Mouse (Mus musculus): ENCODE results near the gene Tjp1. TPM values are rescaled to one million over a fixed set of nuclear protein-coding genes. Genes with fewer than 3 reads are reported as not detected.

Gene Tjp1
- polyA plus RNA-seq, 1 experiment from 2014 or later: 21.9 TPM

DNA sequence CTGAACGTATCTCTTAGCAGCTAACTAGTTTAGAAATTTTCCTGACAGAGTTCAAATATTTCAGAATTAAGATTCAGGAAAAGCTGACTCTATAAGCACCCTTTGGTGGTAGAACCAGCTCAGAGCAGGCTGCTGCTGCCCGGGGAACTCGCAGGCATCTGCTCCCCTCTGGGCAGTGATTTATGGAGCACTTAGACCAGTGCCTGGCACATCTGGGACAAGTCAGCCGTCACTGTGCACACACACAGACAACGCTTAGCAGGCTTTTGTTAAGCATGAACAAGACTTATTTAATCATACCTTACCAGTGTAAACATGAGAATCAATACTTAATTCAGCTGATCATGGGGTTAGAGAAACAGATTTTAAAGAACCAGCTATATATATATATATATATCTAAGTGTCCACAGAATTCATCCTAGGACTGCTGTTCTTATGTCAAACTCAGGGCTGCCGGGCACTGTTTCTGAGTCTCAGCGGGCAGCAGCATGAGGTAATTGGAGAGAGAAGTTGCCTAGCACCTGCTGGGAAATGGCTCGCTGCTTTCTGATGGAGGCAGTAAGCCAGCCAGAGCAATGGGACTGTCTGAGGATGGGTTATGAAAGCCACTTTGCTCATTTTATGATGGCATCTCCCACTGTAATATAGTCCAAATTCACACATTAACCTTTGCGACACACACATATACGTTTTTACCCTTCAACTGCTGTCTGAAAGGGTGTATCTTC, 14.0 kb downstream of the Tjp1 start:
- ATAC-seq (replicated peaks): no peak
- WGBS: 51% methylated on average over 10 of the region's 10 CpGs
- Histone ChIP-seq H3K4me3 (no peak overlapping the region), H3K27ac (replicated peaks) (no peak overlapping the region), H3K4me1 (peaks cover 10% of the 10 kb centered on the region; the same call in 1 of the 2 replicates), H3K27me3 (no peaks in the 10 kb centered on the region), H3K4me2 (replicated peaks) (no peak overlapping the region), H3K9ac (replicated peaks) (no peak overlapping the region), H3K9me3 (no peaks in the 10 kb centered on the region), H3K36me3 (no peaks in the 10 kb centered on the region; the same call in 1 of the 2 replicates)

GRCm38 (mm10) chr7:65509357-65509756, 18.2 kb downstream of the Tjp1 start:
- 29% methylated on average over 3 of the region's 3 CpGs for WGBS

DNA sequence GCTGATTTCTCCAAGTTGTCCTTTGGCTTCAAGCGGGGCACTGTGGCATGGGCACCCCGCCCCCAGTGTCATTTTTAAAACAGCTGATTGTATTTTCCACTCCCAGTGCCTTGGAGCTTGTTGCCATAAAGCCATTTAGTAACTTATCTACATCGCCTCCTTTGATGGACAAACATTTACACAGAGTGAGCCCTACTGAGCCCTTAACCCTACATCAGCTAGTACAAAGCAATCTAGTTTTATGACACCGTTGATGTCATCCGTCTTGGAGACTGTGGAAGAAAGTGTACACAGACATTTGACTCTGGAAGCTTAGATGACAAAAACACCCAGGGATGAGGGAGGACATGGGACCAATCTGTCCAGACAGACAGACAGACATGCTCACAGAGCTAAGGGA, 20.2 kb downstream of the Tjp1 start:
- no peak overlapping the region for H3K9ac ChIP-seq (replicated peaks)
- no peaks in the 10 kb centered on the region; the same call in 1 of the 2 replicates for H3K36me3 ChIP-seq
- H3K4me1 ChIP-seq: no peaks in the 10 kb centered on the region
- ATAC-seq (replicated peaks): no peak
- 92% methylated on average over 5 of the region's 5 CpGs for WGBS
- H3K4me3 ChIP-seq: no peak overlapping the region
- no peaks in the 10 kb centered on the region for H3K9me3 ChIP-seq
- no peaks in the 10 kb centered on the region for H3K27me3 ChIP-seq
- no peak overlapping the region for H3K27ac ChIP-seq (replicated peaks)
- no peak overlapping the region for H3K4me2 ChIP-seq (replicated peaks)

More at GRCm38 (mm10) chr7:65509357-65509756, 18.2 kb downstream of the Tjp1 start:
- Histone ChIP-seq H3K27ac (replicated peaks) (no peak overlapping the region), H3K4me3 (no peak overlapping the region), H3K9me3 (no peaks in the 10 kb centered on the region), H3K4me1 (0 out of 2 replicates have a peak, but pooled peaks cover 2% of the 10 kb centered on the region), H3K4me2 (replicated peaks) (no peak overlapping the region), H3K9ac (replicated peaks) (no peak overlapping the region), H3K36me3 (no peaks in the 10 kb centered on the region; the same call in 1 of the 2 replicates), H3K27me3 (no peaks in the 10 kb centered on the region)
- no peak for ATAC-seq (replicated peaks)

DNA sequence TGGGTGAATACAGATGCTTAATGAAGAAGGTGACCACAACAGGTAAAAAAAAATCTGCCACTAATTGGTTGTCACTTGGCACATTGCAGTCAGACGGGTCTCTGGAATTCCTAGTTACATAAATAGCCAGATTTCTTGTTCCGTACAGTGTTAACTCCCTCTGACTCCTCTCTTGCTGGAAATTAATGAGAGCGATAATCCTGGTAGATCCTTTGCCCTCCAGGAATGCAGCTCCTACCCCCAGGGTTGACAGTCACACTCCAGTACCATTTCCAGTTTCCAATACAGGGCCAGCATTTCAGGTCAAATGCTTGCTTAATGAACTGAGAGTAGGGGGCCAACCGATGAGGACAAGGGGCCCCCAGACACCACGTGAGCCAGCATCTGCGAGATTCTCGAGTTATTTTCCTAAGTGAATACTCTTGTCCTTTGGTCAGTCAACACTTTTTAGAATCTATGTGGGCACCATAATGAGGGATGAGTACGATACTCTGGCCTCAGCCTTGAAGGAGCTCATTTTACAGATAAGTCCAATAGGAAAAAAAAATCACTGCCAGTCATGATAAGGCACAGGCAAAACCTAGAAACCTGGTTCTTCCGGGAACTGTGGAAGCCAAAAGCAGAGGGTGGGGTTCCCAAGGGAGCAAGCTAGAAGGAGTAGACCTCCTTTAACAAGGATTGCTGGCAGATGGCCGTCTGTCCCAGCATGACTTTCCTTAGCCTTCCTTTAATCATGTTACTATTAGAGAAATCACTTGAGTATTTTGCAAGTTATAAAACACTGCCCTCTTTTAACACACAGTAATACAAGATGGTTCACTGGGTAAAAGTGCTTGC, 24.9 kb downstream of the Tjp1 start:
- Histone ChIP-seq H3K27ac (replicated peaks) (no peak overlapping the region), H3K36me3 (no peaks in the 10 kb centered on the region), H3K27me3 (no peaks in the 10 kb centered on the region), H3K9ac (replicated peaks) (no peak overlapping the region), H3K9me3 (no peaks in the 10 kb centered on the region), H3K4me3 (no peak overlapping the region), H3K4me1 (no peaks in the 10 kb centered on the region), H3K4me2 (replicated peaks) (no peak overlapping the region)
- ATAC-seq (replicated peaks): no peak
- 66% methylated on average over 10 of the region's 10 CpGs for WGBS

DNA sequence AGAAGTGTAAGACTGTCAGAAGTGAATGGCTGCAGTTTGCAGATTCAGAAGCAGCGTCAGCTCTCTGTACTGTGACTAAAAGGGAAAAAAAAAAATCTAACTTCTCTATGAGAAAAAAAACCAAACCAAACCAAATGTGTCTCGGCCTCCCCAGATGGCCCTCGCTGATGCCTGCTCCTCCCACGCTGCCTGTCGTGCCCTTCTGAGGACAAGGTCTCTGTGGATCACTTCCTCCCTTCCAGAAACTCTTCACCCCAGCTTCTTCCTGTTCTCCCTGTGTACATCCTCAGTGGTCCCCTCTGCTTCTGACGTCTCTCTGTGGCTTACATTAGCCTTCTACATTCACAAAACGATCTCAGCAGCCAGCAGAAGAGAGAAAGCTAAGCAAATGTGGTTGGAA, 26.8 kb downstream of the Tjp1 start:
- Histone ChIP-seq H3K36me3 (no peaks in the 10 kb centered on the region), H3K27ac (replicated peaks) (no peak overlapping the region), H3K9me3 (no peaks in the 10 kb centered on the region), H3K27me3 (no peaks in the 10 kb centered on the region), H3K4me2 (replicated peaks) (no peak overlapping the region), H3K4me1 (no peaks in the 10 kb centered on the region), H3K9ac (replicated peaks) (no peak overlapping the region), H3K4me3 (no peak overlapping the region)
- WGBS: 78% methylated on average over 7 of the region's 7 CpGs
- no peak for ATAC-seq (replicated peaks)

DNA sequence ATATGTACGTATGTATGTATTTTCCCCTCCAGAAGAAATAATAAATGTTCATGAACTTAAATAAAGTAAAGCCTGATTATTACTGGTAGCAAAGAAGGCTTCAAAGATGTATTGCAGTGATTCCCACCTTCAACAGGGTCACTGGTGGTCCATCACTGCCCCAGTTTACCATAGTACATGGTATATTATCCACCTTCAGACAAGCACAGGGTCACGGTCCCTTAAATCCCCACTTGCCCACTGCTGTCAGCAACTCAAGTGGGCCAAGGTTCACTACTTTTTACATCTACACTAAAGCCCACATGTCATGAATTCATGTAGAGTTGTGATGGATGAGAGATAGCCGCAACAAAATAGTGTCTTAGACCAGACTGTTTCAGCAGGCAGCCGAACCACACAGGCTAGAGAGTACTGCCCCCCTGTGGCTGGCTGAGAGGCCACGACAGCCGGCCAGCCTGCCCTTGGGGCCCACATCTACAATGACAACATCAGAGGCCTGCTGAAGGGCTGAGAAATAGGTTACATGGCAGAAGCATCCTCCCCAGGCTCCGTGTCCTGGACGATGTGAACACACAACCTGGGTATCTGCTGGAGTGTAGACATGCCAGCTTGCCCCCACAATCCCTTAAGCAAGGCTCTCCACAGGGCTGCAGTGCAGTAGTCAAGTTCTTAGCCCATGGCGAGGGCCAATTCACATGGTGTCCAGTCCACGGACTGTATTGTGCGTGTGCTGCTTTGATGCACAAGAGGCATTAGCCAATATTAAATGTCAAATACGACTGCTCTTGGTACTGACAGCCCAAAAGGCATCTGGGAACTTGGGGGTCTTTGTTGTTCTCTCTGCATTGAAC, 29.6 kb downstream of the Tjp1 start:
- Histone ChIP-seq H3K36me3 (no peaks in the 10 kb centered on the region), H3K4me3 (no peak overlapping the region), H3K4me1 (no peaks in the 10 kb centered on the region), H3K27ac (replicated peaks) (no peak overlapping the region), H3K4me2 (replicated peaks) (no peak overlapping the region), H3K9me3 (no peaks in the 10 kb centered on the region), H3K9ac (replicated peaks) (no peak overlapping the region), H3K27me3 (no peaks in the 10 kb centered on the region)
- peak; percentile 55; the same call in 1 of the 2 replicates for ATAC-seq (replicated peaks)
- WGBS: 55% methylated on average over 12 of the region's 12 CpGs

DNA sequence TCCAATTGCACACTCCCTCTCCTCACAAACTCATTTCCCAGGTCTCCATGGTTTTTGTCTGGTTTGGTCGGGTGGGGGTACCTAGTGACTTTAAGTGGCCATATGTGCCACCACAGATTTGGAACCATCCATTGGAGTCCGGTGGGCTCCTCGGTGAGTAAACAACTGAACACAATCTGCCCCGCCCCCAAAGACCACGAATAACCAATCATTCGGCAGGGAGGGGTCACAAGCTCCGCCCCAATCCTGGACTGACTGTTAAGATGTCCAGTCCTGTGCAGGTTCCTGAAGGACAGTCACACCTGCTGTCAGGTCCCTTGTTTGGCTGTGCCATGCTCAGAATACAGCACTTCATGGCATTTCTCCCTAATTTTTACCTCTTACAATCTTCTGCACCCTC, 37.1 kb downstream of the Tjp1 start:
- 81% methylated on average over 7 of the region's 7 CpGs for WGBS

GRCm38 (mm10) chr7:65489742-65490141, 37.8 kb downstream of the Tjp1 start:
- H3K9me3 ChIP-seq: no peaks in the 10 kb centered on the region
- peaks cover 6% of the 10 kb centered on the region for H3K4me1 ChIP-seq
- no peak overlapping the region for H3K4me2 ChIP-seq (replicated peaks)
- H3K27me3 ChIP-seq: no peaks in the 10 kb centered on the region
- H3K4me3 ChIP-seq: no peak overlapping the region
- no peaks in the 10 kb centered on the region for H3K36me3 ChIP-seq
- no peak for ATAC-seq (replicated peaks)
- no peak overlapping the region for H3K9ac ChIP-seq (replicated peaks)
- 80% methylated on average over 9 of the region's 9 CpGs for WGBS
- no peak overlapping the region for H3K27ac ChIP-seq (replicated peaks)

More for the DNA sequence above, 37.1 kb downstream of the Tjp1 start:
- Histone ChIP-seq H3K9ac (replicated peaks) (no peak overlapping the region), H3K4me1 (peaks cover 6% of the 10 kb centered on the region), H3K36me3 (no peaks in the 10 kb centered on the region), H3K4me3 (no peak overlapping the region), H3K27ac (replicated peaks) (no peak overlapping the region), H3K4me2 (replicated peaks) (no peak overlapping the region), H3K9me3 (no peaks in the 10 kb centered on the region), H3K27me3 (no peaks in the 10 kb centered on the region)
- no peak for ATAC-seq (replicated peaks)

GRCm38 (mm10) chr7:65489195-65489594, 38.4 kb downstream of the Tjp1 start:
- WGBS: 91% methylated on average over 6 of the region's 6 CpGs
- H3K36me3 ChIP-seq: no peaks in the 10 kb centered on the region
- no peak overlapping the region for H3K27ac ChIP-seq (replicated peaks)
- no peak for ATAC-seq (replicated peaks)
- no peaks in the 10 kb centered on the region for H3K9me3 ChIP-seq
- peaks cover 6% of the 10 kb centered on the region for H3K4me1 ChIP-seq
- H3K4me3 ChIP-seq: no peak overlapping the region
- H3K9ac ChIP-seq (replicated peaks): no peak overlapping the region
- no peaks in the 10 kb centered on the region for H3K27me3 ChIP-seq
- no peak overlapping the region for H3K4me2 ChIP-seq (replicated peaks)

GRCm38 (mm10) chr7:65486259-65486681, 41.3 kb downstream of the Tjp1 start:
- H3K4me3 ChIP-seq: 0 out of 2 replicates have a peak overlapping the region, but pooled peaks have one; percentile 2
- ATAC-seq (replicated peaks): 0 out of 2 replicates have a peak, but pooled peaks have one; percentile 23

DNA sequence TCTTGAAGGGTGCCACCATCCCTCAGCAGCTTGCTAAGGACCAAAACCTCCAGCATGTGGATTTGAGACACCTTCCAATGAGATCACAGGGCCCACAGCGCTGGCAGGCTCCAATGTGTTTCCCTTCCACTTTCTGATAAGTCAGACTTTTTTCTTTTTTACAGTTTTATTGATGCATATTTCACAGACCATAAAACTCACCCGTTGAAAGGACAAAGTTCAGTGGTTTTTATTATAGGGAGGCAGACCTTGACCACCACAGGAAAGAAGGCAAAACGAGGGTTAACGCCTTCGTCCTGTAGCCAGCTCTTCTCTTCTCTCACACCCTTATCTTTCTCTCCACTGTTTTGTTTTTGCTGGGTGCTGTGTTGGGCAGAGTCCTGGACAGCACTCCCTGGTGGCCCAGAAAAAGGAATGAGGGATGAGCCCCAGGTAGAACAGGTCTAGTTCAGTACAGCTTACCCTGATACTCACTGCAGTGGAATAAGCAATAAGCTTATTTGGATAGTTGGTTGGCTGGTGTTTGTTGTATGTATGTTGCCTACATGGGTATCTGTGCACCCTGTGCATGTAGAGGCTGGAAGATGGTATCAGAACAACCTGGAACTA, 43.3 kb downstream of the Tjp1 start:
- 82% methylated on average over 5 of the region's 5 CpGs for WGBS
- Histone ChIP-seq H3K36me3 (no peaks in the 10 kb centered on the region), H3K27me3 (no peaks in the 10 kb centered on the region), H3K4me1 (peaks cover 6% of the 10 kb centered on the region), H3K4me3 (no peak overlapping the region), H3K9me3 (no peaks in the 10 kb centered on the region), H3K27ac (replicated peaks) (no peak overlapping the region), H3K9ac (replicated peaks) (no peak overlapping the region), H3K4me2 (replicated peaks) (no peak overlapping the region)
- no peak for ATAC-seq (replicated peaks)

More at GRCm38 (mm10) chr7:65486259-65486681, 41.3 kb downstream of the Tjp1 start:
- H3K27me3 ChIP-seq: no peaks in the 10 kb centered on the region
- no peaks in the 10 kb centered on the region for H3K9me3 ChIP-seq
- H3K36me3 ChIP-seq: no peaks in the 10 kb centered on the region
- H3K4me1 ChIP-seq: peaks cover 6% of the 10 kb centered on the region
- peak overlapping the region; percentile 32 for H3K4me2 ChIP-seq (replicated peaks)
- 5% methylated on average over 13 of the region's 13 CpGs for WGBS
- no peak overlapping the region for H3K27ac ChIP-seq (replicated peaks)
- no peak overlapping the region for H3K9ac ChIP-seq (replicated peaks)

Data from forebrain, embryonic 15.5 days (tissue).